Mouse (Mus musculus) heart, adult 9 months (tissue): ENCODE measurements around the gene Gm7347.
"Not testable (repeated sequence)": the region's sequence is repeated elsewhere in the genome, so short reads cannot be mapped to it uniquely, and the experiment has no call there.

Source experiments
- DNase-seq, 2 experiments: peaks; one replicate each; pipeline ENCODE4 v3.0.0; 2022; ENCODE audit warnings: low spot score in 2 of 2

Gene Gm7347

DNA sequence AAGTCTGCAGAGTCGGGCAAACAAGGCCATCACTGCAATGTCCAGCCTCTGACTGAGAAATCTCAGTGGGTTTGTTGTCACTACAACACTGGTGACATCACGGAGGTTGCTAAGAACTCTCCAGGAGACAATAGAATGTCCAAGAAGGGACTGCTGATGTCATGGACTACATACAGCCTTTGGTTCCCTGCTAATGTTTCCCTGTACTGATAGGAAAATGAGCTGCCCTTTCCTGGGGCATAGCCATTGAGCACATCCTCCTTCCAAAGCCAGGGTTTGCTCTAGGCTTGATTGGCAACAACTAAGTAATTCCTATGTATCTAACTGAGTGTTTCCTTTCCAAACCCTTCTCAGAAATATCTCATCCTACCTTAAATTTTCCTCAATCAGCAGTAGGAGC is at the start of gene Gm7347:
Gene Gm7347 (minus strand): TSS at position 101 of the 400 bp plus-strand sequence.
- DNase-seq = not testable (repeated sequence)

GRCm38 (mm10) chr5:26105262-26105661 is 46.9 kb upstream of the Gm7347 start, which contains the start of gene 5031410I06Rik:
Gene 5031410I06Rik (minus strand): TSS chr5:26105362.
- not testable (repeated sequence) for DNase-seq

GRCm38 (mm10) chr5:26089191-26089590 is 30.8 kb upstream of the Gm7347 start, which contains the start of gene Gm10471:
Gene Gm10471 (minus strand): TSS chr5:26089291.
- not testable (repeated sequence) for DNase-seq

DNA sequence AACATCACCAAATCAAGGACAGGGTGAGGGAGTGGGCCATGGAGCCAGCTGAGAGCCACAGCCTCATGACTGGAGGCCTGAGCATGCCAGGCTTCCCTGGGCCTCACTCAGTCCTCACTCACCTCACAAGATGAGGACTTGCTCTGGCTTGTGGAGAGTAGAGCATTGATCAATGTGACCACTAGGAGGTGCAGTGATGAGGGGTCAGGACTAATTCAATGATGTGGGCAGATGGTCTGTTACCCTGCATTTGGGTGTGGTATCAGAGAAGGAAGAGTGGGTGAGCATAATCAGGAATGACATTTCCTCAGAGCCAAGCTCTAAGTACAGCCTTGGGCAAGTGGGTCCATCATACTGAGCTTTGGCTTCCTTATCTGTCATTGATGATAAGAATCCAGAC is 20.6 kb upstream of the Gm7347 start:
- DNase-seq = not testable (repeated sequence)

DNA sequence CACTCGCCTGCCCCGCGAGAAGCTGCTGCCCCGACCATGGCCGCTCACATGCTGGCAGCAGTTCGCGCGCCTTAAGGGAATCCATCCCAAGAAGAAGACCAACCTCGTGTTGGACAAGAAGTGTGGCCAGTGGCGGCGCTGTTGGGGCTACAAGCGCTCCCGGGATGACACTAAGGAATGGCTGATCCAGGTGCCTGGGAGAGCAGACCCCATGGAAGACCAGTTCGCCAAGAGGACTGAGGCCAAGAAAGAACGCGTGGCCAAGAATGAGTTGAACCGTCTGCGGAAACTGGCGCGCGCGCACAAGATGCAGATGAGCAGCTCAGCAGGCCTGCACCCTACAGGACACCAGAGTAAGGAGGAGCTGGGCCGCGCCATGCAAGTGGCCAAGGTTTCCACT is 12.3 kb upstream of the Gm7347 start:
- DNase-seq = no peak

- DNase-seq = not testable (repeated sequence)
These were observed 18.9 kb downstream of the Gm7347 start, which contains the start of gene Speer4a for GRCm38 (mm10) chr5:26039458-26039857. Gene Speer4a (minus strand): TSS chr5:26039558.

GRCm38 (mm10) chr5:26022816-26023215 is 35.6 kb downstream of the Gm7347 start, which contains the start of gene Gm5862:
Gene Gm5862 (minus strand): TSS chr5:26022916.
- not testable (repeated sequence) for DNase-seq

GRCm38 (mm10) chr5:26007697-26008096 is 50.7 kb downstream of the Gm7347 start:
- DNase-seq = not testable (repeated sequence)

DNA sequence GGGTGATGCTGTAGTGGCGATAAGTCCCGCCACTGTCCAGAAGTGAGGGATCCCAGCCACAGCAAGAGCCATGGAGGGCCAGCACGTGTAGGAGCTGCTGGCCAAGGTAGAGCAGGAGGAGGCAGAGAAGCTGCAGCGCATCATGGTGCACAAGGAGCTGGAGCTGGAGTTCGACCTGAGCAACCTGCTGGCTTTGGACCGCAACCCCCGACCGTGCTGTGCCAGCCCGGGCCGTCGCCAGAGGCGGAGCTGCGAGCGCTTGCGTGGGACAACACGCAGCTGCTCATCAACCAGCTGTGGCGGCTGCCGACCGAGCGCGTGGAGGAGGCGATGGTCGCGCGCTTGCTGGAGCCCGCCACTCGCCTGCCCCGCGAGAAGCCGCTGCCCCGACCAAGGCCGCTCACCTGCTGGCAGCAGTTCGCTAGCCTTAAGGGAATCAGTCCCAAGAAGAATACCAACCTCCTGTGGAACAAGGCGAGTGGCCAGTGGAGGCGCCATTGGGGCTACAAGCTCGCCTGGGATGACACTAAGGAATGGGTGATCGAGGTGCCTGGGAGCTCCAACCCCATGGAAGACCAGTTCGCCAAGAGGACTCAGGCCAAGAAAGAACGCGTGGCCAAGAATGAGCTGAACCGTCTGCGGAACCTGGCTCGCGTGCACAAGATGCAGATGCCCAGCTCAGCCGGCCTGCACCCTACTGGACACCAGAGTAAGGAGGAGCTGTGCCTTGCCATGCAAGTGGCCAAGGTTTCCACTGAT is 51.3 kb downstream of the Gm7347 start:
- not testable (repeated sequence) for DNase-seq

DNA sequence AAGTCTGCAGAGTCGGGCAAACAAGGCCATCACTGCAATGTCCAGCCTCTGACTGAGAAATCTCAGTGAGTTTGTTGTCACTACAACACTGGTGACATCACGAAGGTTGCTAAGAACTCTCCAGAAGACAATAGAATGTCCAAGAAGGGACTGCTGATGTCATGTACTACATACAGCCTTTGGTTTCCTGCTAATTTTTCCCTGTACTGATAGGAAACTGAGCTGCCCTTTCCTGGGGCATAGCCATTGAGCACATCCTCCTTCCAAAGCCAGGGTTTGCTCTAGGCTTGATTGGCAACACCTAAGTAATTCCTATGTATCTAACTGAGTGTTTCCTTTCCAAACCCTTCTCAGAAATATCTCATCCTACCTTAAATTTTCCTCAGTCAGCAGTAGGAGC is 53.7 kb downstream of the Gm7347 start, which contains the start of gene Gm1979:
Gene Gm1979 (minus strand): TSS at position 101 of the 400 bp plus-strand sequence.
- not testable (repeated sequence) for DNase-seq
